Comparison of ENCODE assay signal across 12 mouse cellular contexts in genomic region chr13:93950996-93951395, GRCm38 (mm10).
DNase-seq lines count a peak whose midpoint lies in the region; ATAC-seq and TF ChIP-seq lines count a peak whose summit lies in the region.
"Had no signal": no experiment of that assay in that cellular context is flagged by ENCODE, and none has a peak within 500 bp of the region (broad histone marks: within the 10 kb centered on the region; RNA-seq: fewer than 3 reads in every experiment).

No protein-coding gene starts in this region.

- H3K4me1 ChIP-seq in kidney, postnatal 0 days (replicated peaks; ENCODE audit: insufficient read depth, low read length): peaks cover 7% of the 10 kb centered on the region; the same call in 1 of the 2 replicates

- no peak for ATAC-seq in kidney, postnatal 0 days (replicated peaks; ENCODE audit: low FRiP score, low read depth)
- ATAC-seq: hindbrain, embryonic 16.5 days had no signal

- no peak overlapping the region for H3K4me3 ChIP-seq in kidney, postnatal 0 days (replicated peaks; ENCODE audit: low read depth, low read length)
- H3K4me3 ChIP-seq: erythroblast, embryonic 14.5 days; layer of hippocampus, adult 2 months; liver, embryonic 13.5 days had no signal

- DNase-seq in kidney, postnatal 0 days (ENCODE audit: low spot score): peak; percentile 66
- no peak for DNase-seq in kidney, adult 9 months
- peak; percentile 24 to 39 for DNase-seq in adrenal gland, postnatal 36 days
- peak; percentile 22 for DNase-seq in embryo, embryonic 9.5 days (ENCODE audit: extremely low spot score)
- DNase-seq in heart, postnatal 4 days: peak; percentile 33
- no peak for DNase-seq in spleen, adult 18-20 months
- DNase-seq in cerebellum, adult 9-11 months: no peak
- DNase-seq: liver, embryonic 13.5 days had no signal

- H3K4me2 ChIP-seq in kidney, postnatal 0 days (ENCODE audit: low read length): no peak overlapping the region
- H3K4me2 ChIP-seq: liver, embryonic 13.5 days had no signal

- no peak for TF ChIP-seq CTCF in kidney, postnatal 0 days (IDR thresholded peaks at IDR 0.05; ENCODE audit: low read depth)

- no peak overlapping the region for H3K9ac ChIP-seq in kidney, postnatal 0 days (ENCODE audit: low read depth, low read length)
- H3K9ac ChIP-seq: liver, embryonic 13.5 days had no signal

- no peaks in the 10 kb centered on the region for H3K27me3 ChIP-seq in kidney, postnatal 0 days (ENCODE audit: insufficient read depth, low read length)
- H3K27me3 ChIP-seq: CH12.LX had no signal

- no peak overlapping the region for H3K27ac ChIP-seq in kidney, postnatal 0 days
- H3K27ac ChIP-seq: layer of hippocampus, adult 2 months; liver, embryonic 13.5 days had no signal

- no peaks in the 10 kb centered on the region for H3K36me3 ChIP-seq in kidney, postnatal 0 days (ENCODE audit: insufficient read depth, low read length)
- H3K36me3 ChIP-seq: liver, embryonic 13.5 days had no signal

- 11% methylated on average over 9 of the region's 9 CpGs for WGBS in kidney, postnatal 0 days

- H3K9me3 ChIP-seq in kidney, postnatal 0 days (replicated peaks; ENCODE audit: low read length): no peaks in the 10 kb centered on the region
- H3K9me3 ChIP-seq: liver, embryonic 13.5 days had no signal

Comparison
In these comparisons a context has a peak if more than half of its experiments do, and no peak if none do; other contexts are left out.
1. DNase-seq: peak in kidney, postnatal 0 days (single experiment), adrenal gland, postnatal 36 days (2 of 2), embryo, embryonic 9.5 days (single experiment) and heart, postnatal 4 days (single experiment); none in kidney, adult 9 months (single experiment), spleen, adult 18-20 months (0 of 2) and cerebellum, adult 9-11 months (single experiment).